ENCODE assay signal across 10 mouse cellular contexts in genomic region chr8:120176605-120177004, GRCm38 (mm10). TPM values are rescaled to one million over a fixed set of nuclear protein-coding genes. Genes with fewer than 3 reads are reported as not detected.
DNase-seq lines count a peak whose midpoint lies in the region; ATAC-seq lines count a peak whose summit lies in the region.
"Had no signal": no experiment of that assay in that cellular context is flagged by ENCODE, and none has a peak within 500 bp of the region (broad histone marks: within the 10 kb centered on the region; RNA-seq: fewer than 3 reads in every experiment).

No protein-coding gene starts in this region.

- no peaks in the 10 kb centered on the region for H3K36me3 ChIP-seq in intestine, embryonic 14.5 days (ENCODE audit: control insufficient read depth, insufficient read depth, low read length)
- H3K36me3 ChIP-seq in intestine, embryonic 15.5 days, result no peaks in the 10 kb centered on the region
- H3K36me3 ChIP-seq in embryonic facial prominence, embryonic 13.5 days, result no peaks in the 10 kb centered on the region
- H3K36me3 ChIP-seq in hindbrain, embryonic 15.5 days, result no peaks in the 10 kb centered on the region
- H3K36me3 ChIP-seq in neural tube, embryonic 13.5 days, result no peaks in the 10 kb centered on the region

- intact Hi-C loops in left cerebral cortex, postnatal 10 days (cut with DNase I), result loop anchor here (5.0 to 10.0 kb wide), 3 partner anchors 41 to 431 kb away; no protein-coding TSS in a partner anchor

- 40% methylated on average over 4 of the region's 4 CpGs for WGBS in intestine, embryonic 14.5 days
- WGBS in intestine, embryonic 15.5 days, result 46% methylated on average over 4 of the region's 4 CpGs
- WGBS in embryonic facial prominence, embryonic 13.5 days, result 22% methylated on average over 4 of the region's 4 CpGs
- 9% methylated on average over 4 of the region's 4 CpGs for WGBS in hindbrain, embryonic 15.5 days
- 18% methylated on average over 4 of the region's 4 CpGs for WGBS in neural tube, embryonic 13.5 days

- no peak overlapping the region for H3K4me2 ChIP-seq in intestine, embryonic 14.5 days (ENCODE audit: low read length)
- H3K4me2 ChIP-seq in intestine, embryonic 15.5 days (replicated peaks), result no peak overlapping the region
- H3K4me2 ChIP-seq in embryonic facial prominence, embryonic 13.5 days, result no peak overlapping the region
- no peak overlapping the region; the same call in 1 of the 2 replicates for H3K4me2 ChIP-seq in hindbrain, embryonic 15.5 days
- peak overlapping the region; percentile 44; the same call in 1 of the 2 replicates for H3K4me2 ChIP-seq in neural tube, embryonic 13.5 days

- H3K9ac ChIP-seq in intestine, embryonic 14.5 days (ENCODE audit: low read length), result no peak overlapping the region
- no peak overlapping the region for H3K9ac ChIP-seq in intestine, embryonic 15.5 days
- H3K9ac ChIP-seq in embryonic facial prominence, embryonic 13.5 days, result 0 out of 2 replicates have a peak overlapping the region, but pooled peaks have one; percentile 1
- no peak overlapping the region for H3K9ac ChIP-seq in hindbrain, embryonic 15.5 days
- H3K9ac ChIP-seq in neural tube, embryonic 13.5 days, result no peak overlapping the region

- peaks cover 31% of the 10 kb centered on the region for H3K4me1 ChIP-seq in intestine, embryonic 14.5 days (replicated peaks; ENCODE audit: control insufficient read depth, insufficient read depth, low read length)
- H3K4me1 ChIP-seq in intestine, embryonic 15.5 days (replicated peaks), result peaks cover 29% of the 10 kb centered on the region
- peaks cover 39% of the 10 kb centered on the region for H3K4me1 ChIP-seq in embryonic facial prominence, embryonic 13.5 days
- peaks cover 44% of the 10 kb centered on the region for H3K4me1 ChIP-seq in hindbrain, embryonic 15.5 days (replicated peaks)
- H3K4me1 ChIP-seq in neural tube, embryonic 13.5 days (replicated peaks), result peaks cover 50% of the 10 kb centered on the region

- H3K4me3 ChIP-seq in intestine, embryonic 14.5 days (ENCODE audit: low read depth, low read length), result no peak overlapping the region
- H3K4me3 ChIP-seq in intestine, embryonic 15.5 days (replicated peaks), result no peak overlapping the region
- H3K4me3 ChIP-seq in embryonic facial prominence, embryonic 13.5 days, result no peak overlapping the region
- no peak overlapping the region for H3K4me3 ChIP-seq in hindbrain, embryonic 15.5 days
- H3K4me3 ChIP-seq in neural tube, embryonic 13.5 days, result no peak overlapping the region
- H3K4me3 ChIP-seq: megakaryocyte, embryonic 14.5 days had no signal

- no peaks in the 10 kb centered on the region for H3K27me3 ChIP-seq in intestine, embryonic 14.5 days (replicated peaks; ENCODE audit: control insufficient read depth, insufficient read depth, low read length)
- H3K27me3 ChIP-seq in intestine, embryonic 15.5 days (replicated peaks), result peaks cover 13% of the 10 kb centered on the region; the same call in 1 of the 2 replicates
- peaks cover 45% of the 10 kb centered on the region for H3K27me3 ChIP-seq in embryonic facial prominence, embryonic 13.5 days
- H3K27me3 ChIP-seq in hindbrain, embryonic 15.5 days, result no peaks in the 10 kb centered on the region
- H3K27me3 ChIP-seq in neural tube, embryonic 13.5 days, result peaks cover 15% of the 10 kb centered on the region

- DNase-seq in intestine, embryonic 14.5 days (ENCODE audit: low spot score), result no peak
- DNase-seq in gastrocnemius, postnatal 25 days, result no peak
- no peak for DNase-seq in cerebellum, adult 8-10 months
- no peak for DNase-seq in left cerebral cortex, postnatal 10 days (ENCODE audit: extremely low spot score in 1 of 2, low spot score in 2 of 2)

- no peaks in the 10 kb centered on the region for H3K9me3 ChIP-seq in intestine, embryonic 14.5 days (ENCODE audit: control insufficient read depth, low read length)
- no peaks in the 10 kb centered on the region for H3K9me3 ChIP-seq in intestine, embryonic 15.5 days
- no peaks in the 10 kb centered on the region for H3K9me3 ChIP-seq in embryonic facial prominence, embryonic 13.5 days
- no peaks in the 10 kb centered on the region for H3K9me3 ChIP-seq in hindbrain, embryonic 15.5 days
- no peaks in the 10 kb centered on the region for H3K9me3 ChIP-seq in neural tube, embryonic 13.5 days
- H3K9me3 ChIP-seq: megakaryocyte, embryonic 14.5 days had no signal

- ATAC-seq in intestine, embryonic 14.5 days (replicated peaks; ENCODE audit: low FRiP score, low TSS enrichment, low read depth), result no peak
- ATAC-seq in intestine, embryonic 15.5 days, result no peak
- ATAC-seq in embryonic facial prominence, embryonic 13.5 days (ENCODE audit: insufficient number of reproducible peaks, insufficient read depth, low FRiP score, low TSS enrichment, low read depth), result no peak
- ATAC-seq in hindbrain, embryonic 15.5 days (ENCODE audit: low FRiP score, low read depth), result no peak; the same call in 1 of the 2 replicates
- ATAC-seq in neural tube, embryonic 13.5 days (ENCODE audit: low read depth), result no peak; the same call in 1 of the 2 replicates

- H3K27ac ChIP-seq in intestine, embryonic 14.5 days (ENCODE audit: low read depth), result peak overlapping the region; percentile 79
- H3K27ac ChIP-seq in intestine, embryonic 15.5 days, result no peak overlapping the region
- H3K27ac ChIP-seq in embryonic facial prominence, embryonic 13.5 days, result no peak overlapping the region
- H3K27ac ChIP-seq in hindbrain, embryonic 15.5 days (replicated peaks), result peak overlapping the region; percentile 77
- peak overlapping the region; percentile 86 for H3K27ac ChIP-seq in neural tube, embryonic 13.5 days (replicated peaks)

RNA-seq across cellular contexts. Expression of gene Fam92b, which starts 0.7 kb away (rescaled TPM):
- 1.5 and 1.6 TPM in 2 replicates for polyA plus RNA-seq in intestine, embryonic 14.5 days (2014; fragmentation: Nextera tagmentation; extraction: Ambion mirVana)
- polyA plus RNA-seq in intestine, embryonic 15.5 days (2015; fragmentation: Nextera tagmentation; extraction: Ambion mirVana), result 0.78 and 0.93 TPM in 2 replicates
- 1.3 and 1.7 TPM in 2 replicates for polyA plus RNA-seq in embryonic facial prominence, embryonic 13.5 days (2015; fragmentation: Nextera tagmentation; extraction: Ambion mirVana)
- polyA plus RNA-seq in hindbrain, embryonic 15.5 days (2015; fragmentation: Nextera tagmentation; extraction: Ambion mirVana), result 1.5 and 2.2 TPM in 2 replicates
- polyA plus RNA-seq in neural tube, embryonic 13.5 days (2015; fragmentation: Nextera tagmentation; extraction: Ambion mirVana), result 2.3 and 2.7 TPM in 2 replicates
- not detected for total RNA-seq in gastrocnemius, postnatal 25 days (2021)
- total RNA-seq in left cerebral cortex, postnatal 10 days (2021), result under 1 TPM; 0.39 to 0.61 TPM
- total RNA-seq: liver, adult 2 months had no signal
- polyA plus RNA-seq: liver, adult 2 months had no signal

RNA-seq across cellular contexts. Expression of gene Gse1, which starts 51.7 kb away (rescaled TPM):
- 13.3 and 16.7 TPM in 2 replicates for polyA plus RNA-seq in intestine, embryonic 14.5 days (2014; fragmentation: Nextera tagmentation; extraction: Ambion mirVana)
- polyA plus RNA-seq in intestine, embryonic 15.5 days (2015; fragmentation: Nextera tagmentation; extraction: Ambion mirVana), result 7.9 and 9.6 TPM in 2 replicates
- 6.4 and 8.6 TPM in 2 replicates for polyA plus RNA-seq in embryonic facial prominence, embryonic 13.5 days (2015; fragmentation: Nextera tagmentation; extraction: Ambion mirVana)
- polyA plus RNA-seq in hindbrain, embryonic 15.5 days (2015; fragmentation: Nextera tagmentation; extraction: Ambion mirVana), result 15.4 and 20.1 TPM in 2 replicates
- polyA plus RNA-seq in neural tube, embryonic 13.5 days (2015; fragmentation: Nextera tagmentation; extraction: Ambion mirVana), result 17.0 and 17.1 TPM in 2 replicates
- total RNA-seq in gastrocnemius, postnatal 25 days (2021), result 10 to 100 TPM; 23.1 to 27.1 TPM
- 10 to 100 TPM; 41.7 to 45.3 TPM for total RNA-seq in left cerebral cortex, postnatal 10 days (2021)

Comparison
In these comparisons a context has a peak if more than half of its experiments do, and no peak if none do; other contexts are left out.
1. H3K27ac ChIP-seq: peak in intestine, embryonic 14.5 days (single experiment), hindbrain, embryonic 15.5 days (single experiment) and neural tube, embryonic 13.5 days (single experiment); none in intestine, embryonic 15.5 days (single experiment) and embryonic facial prominence, embryonic 13.5 days (single experiment).